Mouse (Mus musculus): Measurements from ENCODE around the gene Snai1. TPM values are rescaled to one million over a fixed set of nuclear protein-coding genes. Genes with fewer than 3 reads are reported as not detected.
A peak's percentile ranks its signal among the peaks of the same experiment; 100 is the strongest.

The Snai1 gene
- polyA plus RNA-seq, 1 experiment from 2014 or later = 4.9 TPM

- peaks cover 27% of the 10 kb centered on the region for H3K4me1 ChIP-seq
- H3K36me3 ChIP-seq = no peaks in the 10 kb centered on the region
- no peak overlapping the region for H3K9ac ChIP-seq
- 58% methylated on average over 5 of the region's 5 CpGs for WGBS (ENCODE audit: insufficient replicate concordance)
- H3K4me3 ChIP-seq = no peak overlapping the region
- peaks cover 65% of the 10 kb centered on the region for H3K27me3 ChIP-seq (replicated peaks)
- no peak overlapping the region for H3K27ac ChIP-seq
- no peaks in the 10 kb centered on the region for H3K9me3 ChIP-seq (replicated peaks)
- ATAC-seq = no peak
- H3K4me2 ChIP-seq = no peak overlapping the region
Measured at GRCm38 (mm10) chr2:167563035-167563434, 25.0 kb downstream of the Snai1 start.

- Histone ChIP-seq H3K4me3 (no peak overlapping the region), H3K4me1 (peaks cover 27% of the 10 kb centered on the region), H3K9ac (no peak overlapping the region), H3K27me3 (replicated peaks) (peaks cover 58% of the 10 kb centered on the region), H3K27ac (no peak overlapping the region), H3K4me2 (no peak overlapping the region), H3K36me3 (no peaks in the 10 kb centered on the region), H3K9me3 (replicated peaks) (no peaks in the 10 kb centered on the region)
- 47% methylated on average over 11 of the region's 12 CpGs for WGBS (ENCODE audit: insufficient replicate concordance)
- no peak for ATAC-seq
Measured at GRCm38 (mm10) chr2:167563703-167564102, 25.7 kb downstream of the Snai1 start.

DNA sequence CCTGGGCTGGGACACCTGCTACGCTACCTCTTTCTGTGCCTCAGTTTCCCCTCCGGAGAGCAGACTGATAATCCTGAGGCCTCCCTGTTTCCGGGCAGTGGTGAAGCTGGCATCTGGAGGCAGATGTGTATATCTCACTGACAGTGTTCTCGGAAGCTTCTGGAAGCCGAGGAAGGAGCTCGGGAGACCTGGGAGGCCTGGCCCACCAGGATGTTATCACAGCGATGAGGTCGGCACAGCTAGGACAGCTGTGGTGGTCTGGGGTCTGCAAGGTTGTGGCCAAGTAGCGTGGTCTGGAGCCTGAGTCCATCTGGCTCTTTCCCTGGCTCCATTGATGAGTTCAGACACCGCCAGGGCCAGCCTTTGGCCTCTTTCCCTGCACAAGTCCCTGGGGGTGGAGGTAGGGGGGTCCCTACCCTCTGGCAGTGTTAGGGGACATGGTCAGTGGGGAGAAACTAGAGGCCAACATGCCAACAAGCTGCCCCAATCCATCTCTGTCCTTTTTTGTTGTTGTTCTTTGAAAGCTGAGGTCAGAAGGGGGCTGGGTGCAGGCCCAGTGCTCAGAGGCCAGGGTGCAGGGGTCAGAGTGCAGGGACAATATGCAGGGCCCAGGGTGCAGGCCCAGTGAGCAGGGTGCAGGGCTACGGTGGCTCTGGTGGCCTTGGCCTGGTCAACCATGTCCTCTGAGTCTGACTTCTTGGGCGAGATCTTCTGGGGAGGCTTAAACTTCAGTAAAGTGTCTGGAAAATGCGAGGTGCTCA is 26.7 kb downstream of the Snai1 start:
- no peak overlapping the region for H3K9ac ChIP-seq
- 66% methylated on average over 13 of the region's 13 CpGs for WGBS (ENCODE audit: insufficient replicate concordance)
- peaks cover 48% of the 10 kb centered on the region for H3K27me3 ChIP-seq (replicated peaks)
- ATAC-seq = peak; percentile 75
- no peak overlapping the region for H3K4me3 ChIP-seq
- no peaks in the 10 kb centered on the region for H3K36me3 ChIP-seq
- H3K4me2 ChIP-seq = no peak overlapping the region
- no peaks in the 10 kb centered on the region for H3K9me3 ChIP-seq (replicated peaks)
- H3K27ac ChIP-seq = peak overlapping the region; percentile 60
- peaks cover 22% of the 10 kb centered on the region for H3K4me1 ChIP-seq

DNA sequence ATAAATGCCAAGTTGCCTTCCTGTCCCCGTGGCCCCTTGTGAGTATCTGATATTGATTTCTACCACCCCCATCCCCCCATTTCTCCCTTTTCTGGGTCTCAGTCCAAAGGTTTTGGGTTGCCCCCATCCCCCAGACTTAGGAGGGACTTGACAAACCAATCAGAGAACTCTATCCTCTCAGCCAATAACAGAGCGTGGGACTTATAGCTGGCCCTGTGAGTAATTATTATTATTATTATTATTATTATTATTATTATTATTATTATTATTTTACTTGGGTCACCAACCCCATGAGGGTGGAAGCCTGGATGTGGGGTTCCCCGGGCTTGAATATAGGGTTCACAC is 27.3 kb downstream of the Snai1 start:
- Histone ChIP-seq H3K9ac (no peak overlapping the region), H3K4me1 (peaks cover 22% of the 10 kb centered on the region; the same call in 1 of the 2 replicates), H3K9me3 (replicated peaks) (no peaks in the 10 kb centered on the region), H3K27ac (peak overlapping the region; percentile 76), H3K4me3 (peak overlapping the region; percentile 17; the same call in 1 of the 2 replicates), H3K4me2 (no peak overlapping the region), H3K36me3 (no peaks in the 10 kb centered on the region), H3K27me3 (replicated peaks) (peaks cover 42% of the 10 kb centered on the region)
- WGBS (ENCODE audit: insufficient replicate concordance) = 51% methylated on average over 3 of the region's 3 CpGs
- peak; percentile 43 for ATAC-seq

DNA sequence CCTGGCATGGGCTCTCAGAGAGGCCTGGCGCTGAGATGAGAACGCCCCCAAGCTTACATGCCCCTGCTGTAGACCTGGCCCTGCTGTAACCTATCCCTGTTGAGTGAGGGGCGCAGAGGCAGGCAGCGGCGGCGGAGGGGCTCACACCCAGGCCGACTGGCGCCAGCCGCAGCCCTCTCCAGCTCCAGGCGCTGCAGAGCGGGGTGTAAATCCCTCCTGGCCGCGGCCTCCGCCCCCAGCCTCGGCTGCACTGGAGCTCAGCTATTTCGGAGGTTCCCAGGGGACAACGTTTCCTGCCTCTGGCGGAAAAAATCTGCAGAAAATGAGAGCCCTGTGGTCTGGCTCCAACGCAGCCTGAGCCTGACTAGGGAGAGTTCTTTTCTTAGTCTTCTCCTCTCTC is 27.7 kb downstream of the Snai1 start:
- Histone ChIP-seq H3K9me3 (replicated peaks) (no peaks in the 10 kb centered on the region), H3K9ac (peak overlapping the region; percentile 27), H3K27me3 (replicated peaks) (peaks cover 38% of the 10 kb centered on the region), H3K27ac (peak overlapping the region; percentile 76), H3K36me3 (no peaks in the 10 kb centered on the region), H3K4me3 (peak overlapping the region; percentile 17; the same call in 1 of the 2 replicates), H3K4me1 (peaks cover 22% of the 10 kb centered on the region; the same call in 1 of the 2 replicates), H3K4me2 (peak overlapping the region; percentile 35)
- ATAC-seq = peak; percentile 12; the same call in 1 of the 2 replicates
- 27% methylated on average over 19 of the region's 19 CpGs for WGBS (ENCODE audit: insufficient replicate concordance)

DNA sequence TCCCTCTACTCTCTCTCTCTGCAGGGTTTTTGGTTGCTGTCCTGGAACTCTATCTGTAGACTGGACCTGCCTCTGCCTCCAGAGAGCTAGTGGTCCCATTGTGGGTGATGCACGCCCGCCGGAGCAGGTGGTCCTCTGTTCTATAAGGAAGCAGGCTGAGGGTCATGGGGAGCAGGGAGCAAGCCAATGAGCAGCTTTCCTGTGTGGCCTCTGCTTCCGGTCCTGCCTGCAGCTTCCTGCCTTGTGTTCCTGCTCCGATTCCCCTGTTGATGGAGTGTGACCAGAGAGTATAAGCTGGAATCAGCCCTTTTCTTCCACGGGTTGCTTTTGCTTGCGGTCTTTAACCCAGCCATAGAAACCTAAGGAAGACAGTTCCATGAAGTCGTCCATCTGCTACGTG is 30.1 kb downstream of the Snai1 start:
- Histone ChIP-seq H3K4me1 (peaks cover 22% of the 10 kb centered on the region; the same call in 1 of the 2 replicates), H3K4me3 (no peak overlapping the region), H3K27ac (no peak overlapping the region), H3K36me3 (no peaks in the 10 kb centered on the region), H3K9ac (no peak overlapping the region), H3K27me3 (replicated peaks) (peaks cover 15% of the 10 kb centered on the region; the same call in 1 of the 2 replicates), H3K9me3 (replicated peaks) (no peaks in the 10 kb centered on the region), H3K4me2 (no peak overlapping the region)
- 56% methylated on average over 9 of the region's 9 CpGs for WGBS (ENCODE audit: insufficient replicate concordance)
- no peak for ATAC-seq

GRCm38 (mm10) chr2:167569934-167570651 is 32.1 kb downstream of the Snai1 start:
- 44% methylated on average over 13 of the region's 13 CpGs for WGBS (ENCODE audit: insufficient replicate concordance)

GRCm38 (mm10) chr2:167570815-167571214 is 32.8 kb downstream of the Snai1 start:
- no peak overlapping the region for H3K9ac ChIP-seq
- ATAC-seq = no peak
- no peak overlapping the region for H3K27ac ChIP-seq
- no peak overlapping the region for H3K4me2 ChIP-seq
- no peaks in the 10 kb centered on the region for H3K9me3 ChIP-seq (replicated peaks)
- H3K4me3 ChIP-seq = no peak overlapping the region
- no peaks in the 10 kb centered on the region for H3K36me3 ChIP-seq
- WGBS (ENCODE audit: insufficient replicate concordance) = 71% methylated on average over 6 of the region's 6 CpGs
- H3K4me1 ChIP-seq = peaks cover 8% of the 10 kb centered on the region; the same call in 1 of the 2 replicates
- H3K27me3 ChIP-seq (replicated peaks) = no peaks in the 10 kb centered on the region; the same call in 1 of the 2 replicates

More at GRCm38 (mm10) chr2:167569934-167570651, 32.1 kb downstream of the Snai1 start:
- no peaks in the 10 kb centered on the region for H3K36me3 ChIP-seq
- H3K27me3 ChIP-seq (replicated peaks) = peaks cover 4% of the 10 kb centered on the region; the same call in 1 of the 2 replicates
- H3K4me1 ChIP-seq = peaks cover 8% of the 10 kb centered on the region; the same call in 1 of the 2 replicates
- no peak overlapping the region for H3K27ac ChIP-seq
- no peak overlapping the region for H3K4me2 ChIP-seq
- H3K9me3 ChIP-seq (replicated peaks) = no peaks in the 10 kb centered on the region
- no peak overlapping the region for H3K9ac ChIP-seq
- no peak overlapping the region for H3K4me3 ChIP-seq
- no peak for ATAC-seq

GRCm38 (mm10) chr2:167571442-167572220 is 33.6 kb downstream of the Snai1 start:
- Histone ChIP-seq H3K27ac (no peak overlapping the region), H3K9me3 (replicated peaks) (no peaks in the 10 kb centered on the region), H3K4me3 (no peak overlapping the region), H3K27me3 (replicated peaks) (no peaks in the 10 kb centered on the region; the same call in 1 of the 2 replicates), H3K36me3 (no peaks in the 10 kb centered on the region), H3K4me2 (no peak overlapping the region), H3K4me1 (peaks cover 8% of the 10 kb centered on the region; the same call in 1 of the 2 replicates), H3K9ac (no peak overlapping the region)
- no peak for ATAC-seq
- WGBS (ENCODE audit: insufficient replicate concordance) = 81% methylated on average over 18 of the region's 18 CpGs

DNA sequence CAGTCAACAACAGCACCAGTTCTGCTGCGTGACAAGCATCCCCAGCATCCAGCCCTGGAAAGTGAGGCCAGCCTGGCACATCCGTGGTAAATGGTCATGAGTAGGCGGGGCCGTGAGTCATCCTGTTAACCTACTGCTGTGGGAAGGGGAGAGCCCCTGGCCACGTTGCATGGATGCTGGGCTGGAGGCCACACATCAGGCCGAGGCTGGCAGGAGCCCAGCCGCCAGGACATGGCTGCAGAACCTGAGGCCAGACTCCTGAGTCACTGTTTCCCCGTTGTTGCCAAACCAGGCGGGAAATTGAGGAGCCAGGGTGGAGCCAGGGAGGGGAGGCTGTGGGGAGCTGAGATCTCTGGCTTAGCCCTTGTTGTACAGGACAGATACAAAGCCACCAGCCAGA is 36.8 kb downstream of the Snai1 start:
- WGBS (ENCODE audit: insufficient replicate concordance) = 57% methylated on average over 9 of the region's 9 CpGs
- no peak overlapping the region for H3K4me2 ChIP-seq
- H3K9me3 ChIP-seq (replicated peaks) = no peaks in the 10 kb centered on the region
- H3K27me3 ChIP-seq (replicated peaks) = no peaks in the 10 kb centered on the region; the same call in 1 of the 2 replicates
- H3K27ac ChIP-seq = no peak overlapping the region
- no peak overlapping the region for H3K4me3 ChIP-seq
- H3K36me3 ChIP-seq = no peaks in the 10 kb centered on the region
- no peak overlapping the region for H3K9ac ChIP-seq
- ATAC-seq = no peak
- H3K4me1 ChIP-seq = peaks cover 14% of the 10 kb centered on the region

DNA sequence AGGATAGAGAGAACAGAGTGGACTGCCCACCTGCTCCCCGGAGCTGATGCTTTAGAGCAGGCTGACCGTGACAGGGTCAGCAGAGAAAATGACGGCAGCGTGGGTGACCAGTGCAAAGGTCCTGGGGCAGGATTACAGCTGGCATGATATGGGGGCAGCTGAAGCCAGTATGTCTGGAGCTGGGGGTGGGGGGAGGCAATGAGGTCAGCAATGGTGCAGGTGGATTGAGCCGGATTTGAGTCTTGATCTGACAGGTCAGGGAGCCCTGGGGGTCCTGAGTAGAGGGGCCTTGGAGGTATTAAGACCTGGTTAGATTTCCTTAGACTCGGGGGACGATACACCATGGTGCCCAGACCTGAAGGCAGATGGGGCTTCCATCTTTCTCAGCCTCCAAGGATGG is 37.6 kb downstream of the Snai1 start:
- peaks cover 10% of the 10 kb centered on the region; the same call in 1 of the 2 replicates for H3K4me1 ChIP-seq
- no peaks in the 10 kb centered on the region for H3K36me3 ChIP-seq
- no peaks in the 10 kb centered on the region for H3K27me3 ChIP-seq (replicated peaks)
- H3K27ac ChIP-seq = no peak overlapping the region
- no peak overlapping the region for H3K4me3 ChIP-seq
- no peak for ATAC-seq
- no peak overlapping the region for H3K9ac ChIP-seq
- no peaks in the 10 kb centered on the region for H3K9me3 ChIP-seq (replicated peaks)
- 75% methylated on average over 7 of the region's 7 CpGs for WGBS (ENCODE audit: insufficient replicate concordance)
- no peak overlapping the region for H3K4me2 ChIP-seq
